Mouse (Mus musculus): ENCODE measurements around the gene Pitpnm3.

Gene Pitpnm3

GRCm38 (mm10) chr11:72049171-72049759 lies 86.3 kb downstream of the Pitpnm3 start:
- DNase-seq: no peak

GRCm38 (mm10) chr11:72048730-72049129 lies 86.8 kb downstream of the Pitpnm3 start:
- no peak for DNase-seq

GRCm38 (mm10) chr11:72044231-72044630 lies 91.3 kb downstream of the Pitpnm3 start:
- DNase-seq: no peak

GRCm38 (mm10) chr11:72042631-72043030 lies 92.9 kb downstream of the Pitpnm3 start:
- no peak for DNase-seq

- DNase-seq: peak; percentile 82
Measured at GRCm38 (mm10) chr11:72041768-72042607, 93.6 kb downstream of the Pitpnm3 start, which contains the start of gene Pimreg. Gene Pimreg, plus strand, starts transcription at chr11:72042032.

- no peak for DNase-seq
Measured at GRCm38 (mm10) chr11:72041290-72041767, 94.2 kb downstream of the Pitpnm3 start.

GRCm38 (mm10) chr11:72039599-72040386 lies 95.8 kb downstream of the Pitpnm3 start:
- no peak for DNase-seq

GRCm38 (mm10) chr11:72037996-72038395 lies 97.6 kb downstream of the Pitpnm3 start:
- DNase-seq: peak; percentile 56

- DNase-seq: no peak
Measured at GRCm38 (mm10) chr11:72037409-72037808, 98.2 kb downstream of the Pitpnm3 start, which contains the start of gene Aipl1. Gene Aipl1, minus strand, starts transcription at chr11:72037509.

GRCm38 (mm10) chr11:72032589-72032988 lies 103.0 kb downstream of the Pitpnm3 start:
- no peak for DNase-seq

- DNase-seq: no peak
Measured at GRCm38 (mm10) chr11:72032091-72032490, 103.5 kb downstream of the Pitpnm3 start.

GRCm38 (mm10) chr11:72031353-72031752 lies 104.2 kb downstream of the Pitpnm3 start:
- no peak for DNase-seq

GRCm38 (mm10) chr11:72029143-72029542 lies 106.4 kb downstream of the Pitpnm3 start:
- peak; percentile 62 for DNase-seq

- DNase-seq: no peak
Measured at GRCm38 (mm10) chr11:72027836-72028235, 107.7 kb downstream of the Pitpnm3 start.

- DNase-seq: no peak
Measured at GRCm38 (mm10) chr11:72026516-72026915, 109.1 kb downstream of the Pitpnm3 start.

GRCm38 (mm10) chr11:72025843-72026242 lies 109.7 kb downstream of the Pitpnm3 start:
- DNase-seq: no peak

- peak; percentile 61 for DNase-seq
Measured at GRCm38 (mm10) chr11:72024193-72024781, 111.3 kb downstream of the Pitpnm3 start.

- no peak for DNase-seq
Measured at GRCm38 (mm10) chr11:72023581-72023980, 112.0 kb downstream of the Pitpnm3 start.

GRCm38 (mm10) chr11:72022827-72023226 lies 112.8 kb downstream of the Pitpnm3 start:
- DNase-seq: no peak

- no peak for DNase-seq
Measured at GRCm38 (mm10) chr11:72021015-72021414, 114.6 kb downstream of the Pitpnm3 start.

GRCm38 (mm10) chr11:72017253-72017601 lies 118.4 kb downstream of the Pitpnm3 start:
- no peak for DNase-seq

- DNase-seq: no peak
Measured at GRCm38 (mm10) chr11:72016518-72017252, 118.9 kb downstream of the Pitpnm3 start.
